Mouse (Mus musculus): ENCODE measurements around the gene Clec2i. TPM values are rescaled to one million over a fixed set of nuclear protein-coding genes. Genes with fewer than 3 reads are reported as not detected.

Clec2i gene
- polyA plus RNA-seq, 1 experiment from 2014 or later: 0.36 TPM

- no peaks in the 10 kb centered on the region for H3K27me3 ChIP-seq (ENCODE audit: control insufficient read depth, insufficient read depth, low read depth, low read length)
- no peaks in the 10 kb centered on the region for H3K36me3 ChIP-seq (ENCODE audit: control insufficient read depth, insufficient read depth, low read length)
- 67% methylated on average over 3 of the region's 3 CpGs for WGBS
- H3K27ac ChIP-seq (ENCODE audit: low read length): no peak overlapping the region
- H3K4me3 ChIP-seq (ENCODE audit: low read length): no peak overlapping the region
- H3K4me2 ChIP-seq (ENCODE audit: low read depth, low read length): no peak overlapping the region
- no peak overlapping the region for H3K9ac ChIP-seq (ENCODE audit: low read length)
- no peak for ATAC-seq (ENCODE audit: low read depth)
- H3K4me1 ChIP-seq (replicated peaks; ENCODE audit: control insufficient read depth, insufficient read depth, low read length): peaks cover 17% of the 10 kb centered on the region; the same call in 1 of the 2 replicates
- H3K9me3 ChIP-seq (ENCODE audit: control insufficient read depth, low read length): no peaks in the 10 kb centered on the region
These were observed 34.6 kb upstream of the Clec2i start for GRCm38 (mm10) chr6:128852766-128853165.

GRCm38 (mm10) chr6:128854024-128854820 lies 33.2 kb upstream of the Clec2i start:
- H3K27ac ChIP-seq (ENCODE audit: low read length): no peak overlapping the region
- 0 out of 2 replicates have a peak overlapping the region, but pooled peaks have one; percentile 39 for H3K9ac ChIP-seq (ENCODE audit: low read length)
- no peak overlapping the region for H3K4me2 ChIP-seq (ENCODE audit: low read depth, low read length)
- H3K9me3 ChIP-seq (ENCODE audit: control insufficient read depth, low read length): no peaks in the 10 kb centered on the region
- no peaks in the 10 kb centered on the region for H3K36me3 ChIP-seq (ENCODE audit: control insufficient read depth, insufficient read depth, low read length)
- WGBS: 56% methylated on average over 12 of the region's 12 CpGs
- no peaks in the 10 kb centered on the region for H3K27me3 ChIP-seq (ENCODE audit: control insufficient read depth, insufficient read depth, low read depth, low read length)
- H3K4me1 ChIP-seq (replicated peaks; ENCODE audit: control insufficient read depth, insufficient read depth, low read length): peaks cover 17% of the 10 kb centered on the region; the same call in 1 of the 2 replicates
- no peak for ATAC-seq (ENCODE audit: low read depth)
- H3K4me3 ChIP-seq (ENCODE audit: low read length): no peak overlapping the region

- Histone ChIP-seq H3K4me1 (replicated peaks; ENCODE audit: control insufficient read depth, insufficient read depth, low read length) (peaks cover 17% of the 10 kb centered on the region; the same call in 1 of the 2 replicates), H3K9me3 (ENCODE audit: control insufficient read depth, low read length) (no peaks in the 10 kb centered on the region), H3K27me3 (ENCODE audit: control insufficient read depth, insufficient read depth, low read depth, low read length) (no peaks in the 10 kb centered on the region), H3K4me3 (ENCODE audit: low read length) (no peak overlapping the region), H3K4me2 (ENCODE audit: low read depth, low read length) (no peak overlapping the region), H3K27ac (ENCODE audit: low read length) (no peak overlapping the region), H3K9ac (ENCODE audit: low read length) (no peak overlapping the region), H3K36me3 (ENCODE audit: control insufficient read depth, insufficient read depth, low read length) (no peaks in the 10 kb centered on the region)
- 84% methylated on average over 3 of the region's 3 CpGs for WGBS
- ATAC-seq (ENCODE audit: low read depth): no peak
These were observed 32.5 kb upstream of the Clec2i start for GRCm38 (mm10) chr6:128854895-128855294.

GRCm38 (mm10) chr6:128855477-128855876 lies 31.9 kb upstream of the Clec2i start:
- H3K27me3 ChIP-seq (ENCODE audit: control insufficient read depth, insufficient read depth, low read depth, low read length): no peaks in the 10 kb centered on the region
- H3K27ac ChIP-seq (ENCODE audit: low read length): peak overlapping the region; percentile 74
- peaks cover 14% of the 10 kb centered on the region; the same call in 1 of the 2 replicates for H3K4me1 ChIP-seq (replicated peaks; ENCODE audit: control insufficient read depth, insufficient read depth, low read length)
- H3K4me3 ChIP-seq (ENCODE audit: low read length): no peak overlapping the region
- no peaks in the 10 kb centered on the region for H3K9me3 ChIP-seq (ENCODE audit: control insufficient read depth, low read length)
- no peak overlapping the region for H3K4me2 ChIP-seq (ENCODE audit: low read depth, low read length)
- no peak overlapping the region for H3K9ac ChIP-seq (ENCODE audit: low read length)
- WGBS: 37% methylated on average over 1 of the region's 1 CpGs
- ATAC-seq (ENCODE audit: low read depth): no peak
- H3K36me3 ChIP-seq (ENCODE audit: control insufficient read depth, insufficient read depth, low read length): no peaks in the 10 kb centered on the region

GRCm38 (mm10) chr6:128856250-128856649 lies 31.1 kb upstream of the Clec2i start:
- H3K9me3 ChIP-seq (ENCODE audit: control insufficient read depth, low read length): no peaks in the 10 kb centered on the region
- ATAC-seq (ENCODE audit: low read depth): peak; percentile 98

DNA sequence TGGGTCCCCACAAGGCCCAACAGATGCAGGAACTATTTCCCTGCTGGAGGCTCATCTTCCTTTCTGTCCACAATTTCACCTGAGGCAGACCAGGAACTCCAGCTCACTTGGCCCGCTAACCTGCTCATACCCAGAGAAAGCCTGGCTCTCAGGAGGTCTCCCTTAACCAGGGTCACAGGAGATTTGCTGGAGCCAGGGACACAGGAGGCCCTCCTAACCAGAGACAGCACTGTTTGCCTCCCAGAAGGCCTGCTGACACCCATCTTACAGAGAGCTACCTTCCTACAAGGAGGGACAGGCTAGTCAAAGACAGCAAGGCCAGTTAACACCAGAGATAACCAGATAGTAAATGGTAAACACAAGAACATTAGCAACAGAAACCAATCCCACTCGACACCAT lies 29.4 kb upstream of the Clec2i start:
- H3K36me3 ChIP-seq (ENCODE audit: control insufficient read depth, insufficient read depth, low read length): no peaks in the 10 kb centered on the region
- no peak overlapping the region for H3K4me2 ChIP-seq (ENCODE audit: low read depth, low read length)
- WGBS: 78% methylated on average over 2 of the region's 2 CpGs

More at GRCm38 (mm10) chr6:128856250-128856649, 31.1 kb upstream of the Clec2i start:
- no peak overlapping the region for H3K9ac ChIP-seq (ENCODE audit: low read length)
- no peak overlapping the region for H3K4me2 ChIP-seq (ENCODE audit: low read depth, low read length)
- H3K4me1 ChIP-seq (replicated peaks; ENCODE audit: control insufficient read depth, insufficient read depth, low read length): peaks cover 10% of the 10 kb centered on the region; the same call in 1 of the 2 replicates
- H3K27ac ChIP-seq (ENCODE audit: low read length): peak overlapping the region; percentile 74
- H3K36me3 ChIP-seq (ENCODE audit: control insufficient read depth, insufficient read depth, low read length): no peaks in the 10 kb centered on the region
- H3K27me3 ChIP-seq (ENCODE audit: control insufficient read depth, insufficient read depth, low read depth, low read length): no peaks in the 10 kb centered on the region
- WGBS: 28% methylated on average over 5 of the region's 5 CpGs
- no peak overlapping the region for H3K4me3 ChIP-seq (ENCODE audit: low read length)

DNA sequence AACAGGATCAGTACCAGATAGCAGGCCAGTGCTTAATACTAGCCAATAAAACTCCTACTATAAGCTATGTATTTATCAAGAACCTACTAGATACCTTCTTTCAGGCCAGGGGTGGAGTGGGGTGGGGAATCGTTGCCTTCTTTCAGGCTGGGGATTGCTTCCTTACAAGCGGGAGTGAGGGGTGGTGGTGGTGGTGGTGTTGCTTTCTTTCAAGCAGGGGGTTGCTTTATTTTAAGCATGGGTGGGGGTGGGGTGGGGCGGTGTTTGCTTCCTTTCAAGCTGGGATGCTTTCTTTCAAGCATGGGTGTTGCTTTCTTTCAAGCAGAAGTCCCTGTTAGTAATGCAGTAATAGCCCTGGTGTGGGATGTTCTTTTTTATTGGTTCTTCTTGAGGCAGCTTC lies 18.5 kb upstream of the Clec2i start:
- Histone ChIP-seq H3K4me3 (ENCODE audit: low read length) (no peak overlapping the region), H3K36me3 (ENCODE audit: control insufficient read depth, insufficient read depth, low read length) (no peaks in the 10 kb centered on the region), H3K9me3 (ENCODE audit: control insufficient read depth, low read length) (no peaks in the 10 kb centered on the region), H3K9ac (ENCODE audit: low read length) (no peak overlapping the region), H3K27me3 (ENCODE audit: control insufficient read depth, insufficient read depth, low read depth, low read length) (no peaks in the 10 kb centered on the region), H3K4me1 (replicated peaks; ENCODE audit: control insufficient read depth, insufficient read depth, low read length) (0 out of 2 replicates have a peak, but pooled peaks cover 2% of the 10 kb centered on the region), H3K27ac (ENCODE audit: low read length) (no peak overlapping the region), H3K4me2 (ENCODE audit: low read depth, low read length) (no peak overlapping the region)
- ATAC-seq (ENCODE audit: low read depth): no peak; the same call in 1 of the 2 replicates
- 42% methylated on average over 3 of the region's 3 CpGs for WGBS

More for the DNA sequence above, 29.4 kb upstream of the Clec2i start:
- Histone ChIP-seq H3K4me3 (ENCODE audit: low read length) (no peak overlapping the region), H3K27me3 (ENCODE audit: control insufficient read depth, insufficient read depth, low read depth, low read length) (no peaks in the 10 kb centered on the region), H3K9ac (ENCODE audit: low read length) (no peak overlapping the region), H3K4me1 (replicated peaks; ENCODE audit: control insufficient read depth, insufficient read depth, low read length) (peaks cover 10% of the 10 kb centered on the region; the same call in 1 of the 2 replicates), H3K27ac (ENCODE audit: low read length) (no peak overlapping the region), H3K9me3 (ENCODE audit: control insufficient read depth, low read length) (no peaks in the 10 kb centered on the region)
- ATAC-seq (ENCODE audit: low read depth): no peak

DNA sequence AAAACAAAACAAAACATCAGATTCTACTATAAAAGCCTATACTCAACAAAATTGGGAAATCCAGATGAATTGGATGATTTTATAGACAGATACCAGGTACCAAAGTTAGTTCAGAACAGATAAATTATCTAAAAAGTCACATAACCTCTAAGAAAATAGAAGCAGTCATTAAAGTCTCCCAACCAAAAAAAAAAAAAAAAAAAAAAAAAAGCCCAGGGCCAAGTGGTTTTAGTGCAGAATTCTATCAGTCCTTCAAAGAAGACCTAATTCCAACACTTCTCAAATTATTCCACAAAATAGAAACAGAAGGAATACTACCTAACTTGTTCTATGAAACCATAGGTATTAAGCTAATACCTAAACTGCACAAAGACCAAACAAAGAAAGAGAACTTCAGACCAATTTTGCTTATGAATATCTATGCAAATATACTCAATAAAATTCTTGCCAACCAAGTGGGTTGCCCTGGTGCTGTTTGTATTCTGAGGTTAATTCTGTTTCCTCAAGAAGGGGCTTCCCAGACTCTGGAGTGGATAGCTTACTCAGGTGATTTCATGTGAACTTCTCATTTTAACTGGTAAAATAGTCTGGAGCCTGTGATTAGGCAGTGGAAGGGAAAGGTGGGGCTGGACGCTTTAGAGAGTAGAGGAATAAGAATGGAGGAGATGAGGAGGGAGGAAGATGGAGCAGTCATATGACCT lies 15.3 kb upstream of the Clec2i start:
- Histone ChIP-seq H3K9me3 (ENCODE audit: control insufficient read depth, low read length) (no peaks in the 10 kb centered on the region), H3K4me1 (replicated peaks; ENCODE audit: control insufficient read depth, insufficient read depth, low read length) (0 out of 2 replicates have a peak, but pooled peaks cover 2% of the 10 kb centered on the region), H3K36me3 (ENCODE audit: control insufficient read depth, insufficient read depth, low read length) (no peaks in the 10 kb centered on the region), H3K27ac (ENCODE audit: low read length) (no peak overlapping the region), H3K4me3 (ENCODE audit: low read length) (no peak overlapping the region), H3K9ac (ENCODE audit: low read length) (no peak overlapping the region), H3K4me2 (ENCODE audit: low read depth, low read length) (no peak overlapping the region), H3K27me3 (ENCODE audit: control insufficient read depth, insufficient read depth, low read depth, low read length) (no peaks in the 10 kb centered on the region)
- no peak for ATAC-seq (ENCODE audit: low read depth)
- WGBS: 77% methylated on average over 1 of the region's 1 CpGs

DNA sequence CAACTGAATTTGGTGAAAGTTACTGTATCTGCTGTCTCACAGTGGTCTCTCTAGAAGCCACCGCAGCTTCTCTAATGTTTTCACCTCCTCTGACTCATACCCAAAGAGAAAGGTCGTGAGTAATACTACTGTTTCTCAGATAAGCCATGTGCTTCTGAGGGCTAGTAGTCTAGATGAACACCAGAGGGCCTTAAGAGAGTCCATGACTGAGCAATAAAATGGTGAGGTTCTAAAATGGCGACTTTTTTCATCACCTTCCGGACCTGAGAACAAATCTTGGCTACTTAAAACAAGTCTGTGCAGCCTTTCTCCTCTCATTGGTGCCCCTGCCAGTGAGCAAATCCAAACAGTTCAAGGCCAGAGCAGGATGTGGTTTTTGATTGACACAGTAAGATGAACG lies 1.4 kb downstream of the Clec2i start:
- 69% methylated on average over 5 of the region's 5 CpGs for WGBS
- ATAC-seq (ENCODE audit: low read depth): no peak
- Histone ChIP-seq H3K4me2 (ENCODE audit: low read depth, low read length) (no peak overlapping the region), H3K9me3 (ENCODE audit: control insufficient read depth, low read length) (no peaks in the 10 kb centered on the region), H3K27ac (ENCODE audit: low read length) (no peak overlapping the region), H3K27me3 (ENCODE audit: control insufficient read depth, insufficient read depth, low read depth, low read length) (no peaks in the 10 kb centered on the region), H3K4me1 (replicated peaks; ENCODE audit: control insufficient read depth, insufficient read depth, low read length) (no peaks in the 10 kb centered on the region), H3K36me3 (ENCODE audit: control insufficient read depth, insufficient read depth, low read length) (no peaks in the 10 kb centered on the region), H3K9ac (ENCODE audit: low read length) (no peak overlapping the region), H3K4me3 (ENCODE audit: low read length) (no peak overlapping the region)
